Mouse (Mus musculus) layer of hippocampus, adult 18-20 months (tissue): ENCODE measurements around the gene Rmdn2. TPM values are rescaled to one million over a fixed set of nuclear protein-coding genes. Genes with fewer than 3 reads are reported as not detected.

ENCODE experiments used
- DNase-seq, 2 experiments: peaks; one replicate each; pipeline ENCODE4 v3.0.0; 2022; ENCODE audit warnings: low spot score in 2 of 2
- total RNA-seq, 2 experiments: library from RNA; stranded (reverse); gene quantifications; 2 replicates each; pipeline ENCODE4 v1.2.3; 2021

Gene Rmdn2
- total RNA-seq, 2 experiments from 2014 or later: 8.2 to 9.3 TPM

GRCm38 (mm10) chr17:79738847-79739498 is 127.3 kb downstream of the Rmdn2 start:
- no peak for DNase-seq

GRCm38 (mm10) chr17:79742635-79743034 is 131.0 kb downstream of the Rmdn2 start:
- DNase-seq: no peak

Other genes starting within 250 kb of the Rmdn2 start
- 1 to 10 TPM; 2.7 to 3.3 TPM for gene Cyp1b1, start 103.2 kb downstream of the Rmdn2 start, total RNA-seq